23 mouse cellular contexts compared by ENCODE assay signal in the genomic region with DNA sequence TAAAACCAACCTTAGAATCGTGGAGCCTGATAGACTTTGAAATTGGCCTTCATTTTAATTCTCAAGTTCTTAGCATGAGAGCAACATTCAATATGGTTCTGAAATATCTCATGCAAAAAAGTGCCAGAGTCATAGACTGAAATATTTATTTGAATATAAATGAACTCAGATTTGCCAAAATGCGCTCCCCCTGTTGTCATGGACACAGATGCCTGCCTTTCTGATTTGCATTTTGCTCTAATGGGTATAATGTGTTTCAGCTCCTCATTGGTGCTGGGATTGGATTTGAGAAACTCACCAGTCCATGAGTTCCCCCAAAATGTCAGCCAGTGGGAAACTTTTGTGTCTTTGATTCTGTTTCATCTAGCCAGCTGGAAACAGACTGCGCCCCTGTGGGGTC.
DNase-seq lines count a peak whose midpoint lies in the region; ATAC-seq lines count a peak whose summit lies in the region.
"Had no signal": no experiment of that assay in that cellular context is flagged by ENCODE, and none has a peak within 500 bp of the region (broad histone marks: within the 10 kb centered on the region; RNA-seq: fewer than 3 reads in every experiment).

No protein-coding gene starts in this region.

- H3K27me3 ChIP-seq in forebrain, embryonic 14.5 days (replicated peaks; ENCODE audit: control insufficient read depth, insufficient read depth, low read length), result no peaks in the 10 kb centered on the region
- H3K27me3 ChIP-seq in forebrain, embryonic 13.5 days, result no peaks in the 10 kb centered on the region
- no peaks in the 10 kb centered on the region for H3K27me3 ChIP-seq in liver, embryonic 11.5 days (replicated peaks; ENCODE audit: control insufficient read depth, insufficient read depth, low read length)
- H3K27me3 ChIP-seq: kidney, embryonic 15.5 days; limb, embryonic 12.5 days; midbrain, embryonic 15.5 days had no signal

- H3K36me3 ChIP-seq in forebrain, embryonic 14.5 days (ENCODE audit: control insufficient read depth, insufficient read depth, low read length), result no peaks in the 10 kb centered on the region
- no peaks in the 10 kb centered on the region for H3K36me3 ChIP-seq in forebrain, embryonic 13.5 days (ENCODE audit: poor library complexity, severe bottlenecking)
- no peaks in the 10 kb centered on the region for H3K36me3 ChIP-seq in liver, embryonic 11.5 days (ENCODE audit: control insufficient read depth, insufficient read depth, low read length)
- H3K36me3 ChIP-seq: kidney, embryonic 15.5 days; limb, embryonic 12.5 days; midbrain, embryonic 15.5 days had no signal

- no peak overlapping the region for H3K4me3 ChIP-seq in forebrain, embryonic 14.5 days (ENCODE audit: low read depth, low read length)
- H3K4me3 ChIP-seq in forebrain, embryonic 13.5 days, result no peak overlapping the region
- H3K4me3 ChIP-seq in liver, embryonic 11.5 days (ENCODE audit: low read depth, low read length), result no peak overlapping the region
- H3K4me3 ChIP-seq: kidney, embryonic 15.5 days; limb, embryonic 12.5 days; midbrain, embryonic 15.5 days had no signal

- no peak overlapping the region for H3K27ac ChIP-seq in forebrain, embryonic 14.5 days (ENCODE audit: low read depth, low read length)
- H3K27ac ChIP-seq in forebrain, embryonic 13.5 days, result no peak overlapping the region
- H3K27ac ChIP-seq in liver, embryonic 11.5 days (ENCODE audit: low read depth, low read length), result no peak overlapping the region
- H3K27ac ChIP-seq: kidney, embryonic 15.5 days; limb, embryonic 12.5 days; midbrain, embryonic 15.5 days had no signal

- ATAC-seq in forebrain, embryonic 14.5 days, result no peak
- no peak for ATAC-seq in forebrain, embryonic 13.5 days
- no peak for ATAC-seq in liver, embryonic 11.5 days (replicated peaks; ENCODE audit: low FRiP score)
- ATAC-seq: activated CD4-positive, CD25-positive, alpha-beta regulatory T cell, adult 4 months; hindbrain, embryonic 16.5 days; midbrain, embryonic 15.5 days had no signal

- 79% methylated on average over 3 of the region's 3 CpGs for WGBS in forebrain, embryonic 14.5 days
- WGBS in forebrain, embryonic 13.5 days, result 81% methylated on average over 3 of the region's 3 CpGs
- 76% methylated on average over 3 of the region's 3 CpGs for WGBS in liver, embryonic 11.5 days

- no peaks in the 10 kb centered on the region for H3K9me3 ChIP-seq in forebrain, embryonic 14.5 days (replicated peaks; ENCODE audit: control insufficient read depth, low read length)
- peaks cover 5% of the 10 kb centered on the region; the same call in 1 of the 2 replicates for H3K9me3 ChIP-seq in forebrain, embryonic 13.5 days (replicated peaks)
- H3K9me3 ChIP-seq in liver, embryonic 11.5 days (ENCODE audit: control insufficient read depth, low read length), result no peaks in the 10 kb centered on the region
- H3K9me3 ChIP-seq: kidney, embryonic 15.5 days; midbrain, embryonic 15.5 days had no signal

- no peaks in the 10 kb centered on the region; the same call in 1 of the 2 replicates for H3K4me1 ChIP-seq in forebrain, embryonic 14.5 days (ENCODE audit: control insufficient read depth, insufficient read depth, low read length)
- H3K4me1 ChIP-seq in forebrain, embryonic 13.5 days, result peaks cover 13% of the 10 kb centered on the region; the same call in 1 of the 2 replicates
- no peaks in the 10 kb centered on the region for H3K4me1 ChIP-seq in liver, embryonic 11.5 days (replicated peaks; ENCODE audit: control insufficient read depth, insufficient read depth, low read length)
- H3K4me1 ChIP-seq: kidney, embryonic 15.5 days; limb, embryonic 12.5 days; midbrain, embryonic 15.5 days had no signal

- DNase-seq in forebrain, embryonic 14.5 days (ENCODE audit: low spot score), result peak; percentile 46
- DNase-seq in layer of hippocampus, adult 11-12 months (ENCODE audit: low spot score), result peak; percentile 31
- no peak for DNase-seq in layer of hippocampus, postnatal 10 days (ENCODE audit: low spot score in 2 of 2)
- DNase-seq in brain, adult 2 months (ENCODE audit: low read depth, low spot score), result peak; percentile 42
- DNase-seq in layer of hippocampus, adult 9-10 months (ENCODE audit: low spot score), result peak; percentile 21
- DNase-seq in heart, postnatal 36 days, result no peak
- DNase-seq in liver, embryonic 11.5 days (ENCODE audit: low spot score), result no peak
- DNase-seq: adrenal gland, adult 2 months; adrenal gland, postnatal 36 days; cerebellum, adult 11 months; cerebellum, adult 9-10 months; cerebellum, postnatal 36 days; gastrocnemius, postnatal 14 days; heart, postnatal 14 days; kidney, adult 18-20 months; kidney, postnatal 25 days; lung, postnatal 36 days had no signal

- no peak overlapping the region for H3K4me2 ChIP-seq in forebrain, embryonic 14.5 days (ENCODE audit: low read length)
- H3K4me2 ChIP-seq in forebrain, embryonic 13.5 days, result no peak overlapping the region
- no peak overlapping the region for H3K4me2 ChIP-seq in liver, embryonic 11.5 days
- H3K4me2 ChIP-seq: kidney, embryonic 15.5 days; limb, embryonic 12.5 days; midbrain, embryonic 15.5 days had no signal

- H3K9ac ChIP-seq in forebrain, embryonic 14.5 days (ENCODE audit: low read length), result no peak overlapping the region
- no peak overlapping the region for H3K9ac ChIP-seq in forebrain, embryonic 13.5 days
- H3K9ac ChIP-seq in liver, embryonic 11.5 days (ENCODE audit: low read depth, low read length), result no peak overlapping the region
- H3K9ac ChIP-seq: kidney, embryonic 15.5 days; limb, embryonic 12.5 days; midbrain, embryonic 15.5 days had no signal

- intact Hi-C loops in heart, postnatal 36 days (cut with DNase I), result no loop called here

Comparison
In these comparisons a context has a peak if more than half of its experiments do, and no peak if none do; other contexts are left out.
1. DNase-seq: peak in forebrain, embryonic 14.5 days (single experiment), layer of hippocampus, adult 11-12 months (single experiment), brain, adult 2 months (single experiment) and layer of hippocampus, adult 9-10 months (single experiment); none in layer of hippocampus, postnatal 10 days (0 of 2), heart, postnatal 36 days (0 of 2) and liver, embryonic 11.5 days (single experiment).